Mouse (Mus musculus): ENCODE data around the gene Arhgef15.

DNA sequence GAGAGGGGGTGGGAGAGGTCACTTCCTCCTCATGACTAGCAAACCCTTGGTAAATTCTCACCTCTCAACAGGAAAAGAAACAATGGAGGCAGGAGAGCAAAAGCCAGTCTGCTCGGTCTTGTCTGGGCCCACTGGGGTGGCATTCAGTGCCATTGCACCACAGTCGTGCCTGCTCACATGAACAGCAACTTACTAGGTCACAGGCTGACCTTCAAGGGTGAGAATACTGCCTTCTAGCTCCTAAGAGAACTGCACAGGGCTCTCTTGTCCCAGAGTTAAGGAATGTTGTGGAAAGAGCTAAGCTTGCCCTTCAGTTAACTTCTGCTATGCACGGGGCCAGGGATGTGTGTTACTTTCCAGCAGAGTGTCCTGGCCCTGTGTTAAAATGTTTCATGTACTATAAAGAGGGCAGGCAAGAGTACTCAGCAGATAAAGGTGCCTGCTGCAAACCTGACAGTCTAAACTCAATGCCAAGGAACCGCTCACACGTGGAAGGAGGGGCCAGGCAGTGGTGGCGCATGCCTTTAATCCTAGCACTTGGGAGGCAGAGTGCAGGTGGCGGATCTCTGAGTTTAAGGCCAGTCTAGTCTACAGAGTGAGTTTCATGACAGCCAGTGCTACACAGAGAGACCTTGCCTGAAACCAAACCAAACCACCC, 48.3 kb downstream of the Arhgef15 start:
- no peak for TF ChIP-seq ZC3H11A (IDR thresholded peaks at IDR 0.05; ENCODE audit: borderline replicate concordance, low read depth, low read length)
- no peak for TF ChIP-seq ZNF384 (IDR thresholded peaks at IDR 0.05; ENCODE audit: low read depth, low read length)
- TF ChIP-seq HCFC1 (IDR thresholded peaks at IDR 0.05; ENCODE audit: borderline replicate concordance, insufficient read depth, low read length), result no peak
- TF ChIP-seq MAFK (IDR thresholded peaks at IDR 0.05; ENCODE audit: insufficient read depth, low read depth, low read length), result no peak
